Mouse (Mus musculus) kidney, embryonic 14.5 days (tissue): ENCODE data around the gene Mertk. TPM values are rescaled to one million over a fixed set of nuclear protein-coding genes. Genes with fewer than 3 reads are reported as not detected.

Source experiments
- ATAC-seq: fragments of 200-750 bp; cut with Nextera tagmentation; 2 replicates; pipeline ENCODE4 v1.8.0; 2017; ENCODE audit warnings: moderate number of reproducible peaks, mild to moderate bottlenecking, moderate TSS enrichment, moderate library complexity; ENCODE audit not compliant: low FRiP score, low TSS enrichment
- H3K27ac ChIP-seq: fragments of 300-500 bp; sonication (generic); 2 replicates; pipeline ENCODE4 v1.5.1; 2014; ENCODE audit warnings: low read depth, mild to moderate bottlenecking, low read length, moderate library complexity, mixed read lengths
- H3K27me3 ChIP-seq: fragments of 300-500 bp; sonication (generic); 2 replicates; pipeline ENCODE4 v1.6.1; 2014; ENCODE audit warnings: mild to moderate bottlenecking, low read length; ENCODE audit not compliant: control insufficient read depth, insufficient read depth
- H3K36me3 ChIP-seq: fragments of 300-500 bp; sonication (generic); 2 replicates; pipeline ENCODE4 v1.6.1; 2014; ENCODE audit warnings: low read length, mixed read lengths; ENCODE audit not compliant: control insufficient read depth, insufficient read depth
- H3K4me1 ChIP-seq: fragments of 300-500 bp; sonication (generic); 2 replicates; pipeline ENCODE4 v1.6.1; 2014; ENCODE audit warnings: low read length, mixed read lengths; ENCODE audit not compliant: control insufficient read depth, insufficient read depth
- H3K4me2 ChIP-seq: fragments of 300-500 bp; sonication (generic); replicated peaks from 2 replicates; pipeline ENCODE4 v1.6.1; 2014; ENCODE audit warnings: low read depth, mild to moderate bottlenecking, low read length
- H3K4me3 ChIP-seq: fragments of 300-500 bp; sonication (generic); 2 replicates; pipeline ENCODE4 v1.5.1; 2014; ENCODE audit warnings: mild to moderate bottlenecking, low read length
- H3K9ac ChIP-seq: fragments of 300-500 bp; sonication (generic); 2 replicates; pipeline ENCODE4 v1.6.1; 2014; ENCODE audit warnings: low read depth, mild to moderate bottlenecking, low read length, moderate library complexity
- H3K9me3 ChIP-seq: fragments of 300-500 bp; sonication (generic); 2 replicates; pipeline ENCODE4 v1.6.1; 2016; ENCODE audit warnings: low read length; ENCODE audit not compliant: control insufficient read depth
- WGBS: fragments of 180-500 bp; shearing (Covaris S2); extraction: QIAGEN DNeasy Blood & Tissue Kit; methylation state at CpG from one replicate; pipeline ENCODE4 v1.1.7; 2014; 5-methylcytosine and 5-hydroxymethylcytosine counted together
- polyA plus RNA-seq: library from polyadenylated mRNA; unstranded; fragments of >200 nt; fragmentation: Nextera tagmentation; extraction: Ambion mirVana; gene quantifications from 2 replicates; pipeline ENCODE4 v1.2.1, GENCODE M21; 2014

Mertk gene
- polyA plus RNA-seq, 1 experiment from 2014 or later: 10.3 TPM

DNA sequence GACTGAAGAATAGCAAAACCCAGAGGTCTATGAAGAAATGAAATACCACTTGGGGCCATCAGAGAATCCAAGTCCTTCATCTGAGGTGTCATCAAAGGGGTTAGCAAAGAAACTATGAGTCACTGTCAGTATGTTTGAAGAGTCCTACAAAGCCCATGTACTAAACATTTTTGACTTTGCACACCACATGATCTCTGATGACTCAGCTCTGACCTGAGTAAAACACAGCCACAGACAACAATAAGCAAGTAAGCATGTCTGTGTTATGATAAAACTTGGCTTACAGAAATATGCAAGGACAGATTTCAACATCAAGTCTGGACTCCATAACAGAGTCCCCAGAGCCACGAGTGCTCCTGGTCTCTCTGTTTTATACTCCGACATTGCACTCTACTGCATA is 134.3 kb downstream of the Mertk start:
- H3K27me3 ChIP-seq: no peaks in the 10 kb centered on the region
- H3K9me3 ChIP-seq: no peaks in the 10 kb centered on the region
- WGBS: 95% methylated on average over 2 of the region's 2 CpGs
- H3K9ac ChIP-seq: no peak overlapping the region
- H3K27ac ChIP-seq: no peak overlapping the region
- peaks cover 73% of the 10 kb centered on the region for H3K36me3 ChIP-seq
- H3K4me2 ChIP-seq: no peak overlapping the region
- no peaks in the 10 kb centered on the region for H3K4me1 ChIP-seq
- no peak for ATAC-seq
- no peak overlapping the region for H3K4me3 ChIP-seq

DNA sequence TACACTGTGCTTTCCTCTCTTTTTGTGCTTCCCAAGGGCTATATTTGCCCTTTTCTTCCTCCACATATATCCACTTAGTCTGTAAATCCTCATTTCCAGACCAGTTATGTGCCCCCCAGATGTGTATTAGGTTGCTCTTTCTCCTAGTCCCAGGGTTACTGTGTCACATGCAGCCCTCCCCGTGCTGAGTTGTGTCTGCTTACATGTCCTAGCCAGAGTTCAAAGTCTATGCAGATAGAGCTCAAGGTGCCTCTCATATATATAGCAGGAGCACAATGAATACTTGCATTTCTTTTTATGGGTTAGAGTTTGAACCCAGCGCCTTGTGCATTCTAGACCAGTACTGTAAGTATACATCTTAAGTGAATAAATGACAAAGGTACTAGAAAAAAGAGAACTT is 134.7 kb downstream of the Mertk start:
- Histone ChIP-seq H3K4me1 (no peaks in the 10 kb centered on the region), H3K4me3 (no peak overlapping the region), H3K36me3 (peaks cover 69% of the 10 kb centered on the region), H3K9me3 (no peaks in the 10 kb centered on the region), H3K27ac (no peak overlapping the region), H3K9ac (no peak overlapping the region), H3K4me2 (no peak overlapping the region), H3K27me3 (no peaks in the 10 kb centered on the region)
- 96% methylated on average over 2 of the region's 2 CpGs for WGBS
- no peak for ATAC-seq

DNA sequence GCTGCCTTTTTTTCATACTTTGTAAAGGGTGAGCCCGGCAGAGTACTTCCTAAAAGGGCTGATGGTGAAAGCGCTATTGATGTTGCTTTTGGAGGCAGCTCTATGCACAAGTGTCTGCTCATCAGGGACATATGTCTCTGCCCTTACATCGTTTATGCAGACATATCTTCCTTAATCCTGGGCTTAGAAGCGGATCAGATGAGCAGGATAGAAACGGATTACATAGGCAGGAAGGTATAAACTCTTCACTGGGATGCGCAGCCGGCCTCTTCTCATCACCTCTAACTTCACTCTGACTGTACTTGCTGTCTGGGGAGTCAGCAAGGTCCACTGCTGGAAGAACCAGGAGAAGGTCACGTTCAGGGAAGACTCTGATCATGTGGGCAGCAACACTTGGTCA is 138.8 kb downstream of the Mertk start:
- Histone ChIP-seq H3K4me1 (no peaks in the 10 kb centered on the region), H3K9me3 (no peaks in the 10 kb centered on the region), H3K4me2 (no peak overlapping the region), H3K27me3 (no peaks in the 10 kb centered on the region), H3K27ac (no peak overlapping the region), H3K9ac (no peak overlapping the region), H3K36me3 (peaks cover 62% of the 10 kb centered on the region), H3K4me3 (no peak overlapping the region)
- 87% methylated on average over 8 of the region's 8 CpGs for WGBS
- no peak for ATAC-seq

DNA sequence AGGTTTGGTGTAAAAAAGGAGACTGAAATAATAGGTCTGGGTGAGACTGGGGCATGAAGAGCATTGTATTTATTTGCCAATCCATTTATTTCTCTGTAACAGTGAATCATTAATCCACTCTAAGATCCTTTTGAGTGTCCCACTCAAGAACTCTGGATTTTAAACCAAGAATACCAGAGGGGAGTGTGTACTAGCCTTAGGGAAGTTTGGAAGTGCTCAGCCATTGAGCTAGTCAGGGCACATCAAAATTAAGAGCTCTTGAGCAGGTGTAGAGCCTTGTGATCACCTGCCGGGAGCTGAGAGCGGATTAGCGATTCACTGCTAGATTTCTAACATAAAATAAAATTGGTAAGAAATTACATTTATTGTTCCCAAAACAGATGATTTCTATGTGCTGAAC is 139.9 kb downstream of the Mertk start:
- ATAC-seq: no peak
- 96% methylated on average over 3 of the region's 3 CpGs for WGBS
- H3K27ac ChIP-seq: no peak overlapping the region
- H3K4me1 ChIP-seq: no peaks in the 10 kb centered on the region
- no peak overlapping the region for H3K4me3 ChIP-seq
- no peak overlapping the region for H3K4me2 ChIP-seq
- no peaks in the 10 kb centered on the region for H3K27me3 ChIP-seq
- peaks cover 60% of the 10 kb centered on the region for H3K36me3 ChIP-seq
- H3K9ac ChIP-seq: no peak overlapping the region
- H3K9me3 ChIP-seq: no peaks in the 10 kb centered on the region

DNA sequence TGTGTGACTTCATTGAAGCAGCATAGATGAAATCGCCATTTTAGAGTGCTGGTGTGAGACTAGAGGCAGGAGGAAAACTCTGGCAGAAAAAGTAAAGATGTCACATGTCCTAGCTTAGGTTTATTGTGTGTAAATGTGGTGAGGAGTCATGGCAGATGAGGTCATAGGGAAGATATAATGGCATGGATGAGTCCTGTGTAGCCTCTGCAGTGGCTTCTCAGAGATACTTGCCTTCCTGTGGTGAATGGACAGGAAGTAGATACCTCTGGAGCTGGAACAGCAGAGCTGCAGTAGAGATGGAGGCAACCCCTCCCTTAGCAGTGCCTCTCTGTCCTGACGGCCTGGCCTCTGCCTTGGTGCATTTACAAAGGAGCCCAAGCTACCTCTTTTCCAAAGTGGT is 140.7 kb downstream of the Mertk start:
- Histone ChIP-seq H3K27me3 (no peaks in the 10 kb centered on the region), H3K36me3 (peaks cover 52% of the 10 kb centered on the region), H3K4me1 (no peaks in the 10 kb centered on the region), H3K27ac (no peak overlapping the region), H3K4me3 (no peak overlapping the region), H3K4me2 (no peak overlapping the region), H3K9me3 (no peaks in the 10 kb centered on the region), H3K9ac (no peak overlapping the region)
- ATAC-seq: no peak
- WGBS: 91% methylated on average over 2 of the region's 2 CpGs

DNA sequence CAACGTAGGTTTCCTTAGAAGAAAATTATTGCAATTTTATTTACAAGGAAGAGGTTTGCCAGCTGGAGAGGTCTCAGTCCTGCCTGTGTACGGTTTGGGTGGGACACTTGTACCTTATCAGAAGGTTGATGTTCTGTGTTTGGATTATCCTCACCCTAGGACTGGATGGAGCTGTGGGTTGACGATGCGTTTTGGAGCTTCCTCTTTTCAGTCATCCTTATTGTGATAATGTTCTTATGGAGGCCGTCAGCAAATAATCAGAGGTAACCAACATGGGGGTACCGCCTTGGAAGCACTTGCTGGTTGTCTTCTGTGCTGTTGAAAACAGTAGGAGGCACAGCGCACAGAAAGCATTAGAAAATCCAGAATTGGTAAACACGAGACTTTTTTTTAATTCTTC is 143.7 kb downstream of the Mertk start:
- Histone ChIP-seq H3K9ac (no peak overlapping the region), H3K9me3 (no peaks in the 10 kb centered on the region), H3K4me3 (no peak overlapping the region), H3K4me2 (no peak overlapping the region), H3K36me3 (peaks cover 42% of the 10 kb centered on the region), H3K4me1 (no peaks in the 10 kb centered on the region), H3K27me3 (no peaks in the 10 kb centered on the region), H3K27ac (no peak overlapping the region)
- no peak for ATAC-seq
- whole genome bisulfite sequencing: 92% methylated on average over 8 of the region's 8 CpGs

DNA sequence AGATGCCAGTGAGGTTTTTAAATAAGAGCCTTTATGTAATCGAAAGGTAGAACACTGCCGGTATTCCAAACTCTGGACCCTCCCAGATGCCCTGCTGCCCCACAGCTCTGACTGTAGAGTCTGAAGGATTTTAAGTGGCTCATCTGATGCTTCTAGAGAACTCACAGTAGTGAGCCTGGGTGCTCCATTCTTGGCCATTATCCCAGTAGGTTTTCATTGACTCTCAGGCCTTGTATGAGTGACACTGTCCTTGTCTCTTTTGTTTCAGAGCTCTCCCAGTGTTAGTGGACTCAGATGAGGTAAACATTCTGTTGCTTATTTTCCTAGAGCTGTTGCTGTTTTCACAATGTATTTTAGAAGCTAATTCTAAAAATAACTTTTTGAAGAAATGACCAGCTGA is 151.3 kb downstream of the Mertk start:
- WGBS: 97% methylated on average over 2 of the region's 2 CpGs
- no peak for ATAC-seq
- no peaks in the 10 kb centered on the region for H3K9me3 ChIP-seq
- H3K27me3 ChIP-seq: no peaks in the 10 kb centered on the region
- no peak overlapping the region for H3K9ac ChIP-seq
- peaks cover 58% of the 10 kb centered on the region for H3K36me3 ChIP-seq
- H3K4me1 ChIP-seq: no peaks in the 10 kb centered on the region
- H3K27ac ChIP-seq: no peak overlapping the region
- H3K4me3 ChIP-seq: no peak overlapping the region
- no peak overlapping the region for H3K4me2 ChIP-seq

Other genes with a start within 250 kb of the Mertk start
- not detected in 2 replicates for gene Spdye4c, start 107.7 kb upstream of the Mertk start, polyA plus RNA-seq
- 56.3 and 94.0 TPM in 2 replicates for gene Anapc1, start 11.6 kb upstream of the Mertk start, polyA plus RNA-seq
- gene Tmem87b, start 119.2 kb downstream of the Mertk start, polyA plus RNA-seq: 14.8 and 31.8 TPM in 2 replicates
- gene Fbln7, start 164.0 kb downstream of the Mertk start, polyA plus RNA-seq: 3.3 and 4.7 TPM in 2 replicates
- 10.8 and 12.4 TPM in 2 replicates for gene Zc3h8, start 245.1 kb downstream of the Mertk start, polyA plus RNA-seq